Mouse (Mus musculus): Measurements from ENCODE around the gene Farp1.

- no peak for TF ChIP-seq POLR2A (IDR thresholded peaks at IDR 0.05; ENCODE audit: borderline replicate concordance, insufficient read depth, low read length)
- no peak for TF ChIP-seq CTCF (IDR thresholded peaks at IDR 0.05; ENCODE audit: borderline replicate concordance, insufficient read depth, low read depth, low read length)
Observed at GRCm38 (mm10) chr14:121219226-121220039, 184.4 kb downstream of the Farp1 start.
